Mouse (Mus musculus) cerebellum, postnatal 36 days (tissue): ENCODE data around the gene Pou3f1.

ENCODE experiments used
- DNase-seq, 2 experiments: peaks; one replicate each; pipeline ENCODE4 v3.0.0; 2021 to 2022; ENCODE audit warnings: mixed read lengths in 2 of 2

Gene Pou3f1

GRCm38 (mm10) chr4:124656518-124656853 is at the start of gene Pou3f1:
Pou3f1 (plus strand) TSS chr4:124656807.
- DNase-seq = no peak

GRCm38 (mm10) chr4:124607166-124607565 is 49.4 kb upstream of the Pou3f1 start:
- peak; percentile 19 to 36 for DNase-seq

DNA sequence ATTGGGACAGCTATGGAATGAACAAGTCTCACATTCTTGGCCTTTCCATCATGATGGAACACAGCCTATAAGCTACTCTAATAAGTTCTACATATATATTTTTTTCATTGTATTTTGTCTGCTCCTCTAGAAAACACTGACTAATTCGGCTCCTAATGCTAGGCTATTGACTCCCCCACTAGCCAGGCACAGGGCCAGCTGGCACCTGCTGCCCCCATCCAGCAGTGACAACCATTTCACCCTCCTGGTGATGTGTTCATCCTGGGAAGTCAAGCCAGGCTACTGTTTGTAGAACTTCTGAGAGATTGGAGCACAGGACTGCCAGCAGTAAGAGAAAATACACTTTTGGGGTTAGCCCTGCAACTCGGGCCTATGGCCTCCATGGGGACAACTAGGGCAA is 46.5 kb upstream of the Pou3f1 start:
- DNase-seq = no peak

DNA sequence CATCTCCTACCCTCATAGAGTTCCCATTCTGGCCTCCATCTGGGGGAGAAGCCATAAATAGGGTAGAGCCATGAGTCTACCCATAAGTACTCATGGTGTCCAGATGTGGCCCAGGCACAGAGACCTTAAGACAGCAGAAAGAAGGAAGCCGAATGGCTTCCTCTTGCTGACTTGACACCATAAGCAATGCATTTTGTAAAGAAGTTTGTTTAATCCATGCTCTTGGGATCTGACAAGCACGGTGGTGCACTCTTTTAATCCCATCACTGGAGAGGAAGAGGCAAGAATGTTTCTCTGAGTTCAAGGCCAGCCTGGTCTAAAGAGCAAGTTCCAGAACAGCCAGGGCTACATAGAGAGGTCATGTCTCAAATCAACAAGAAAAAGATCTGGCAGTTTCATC is 45.9 kb upstream of the Pou3f1 start, which contains the start of gene 3100002H09Rik:
Gene 3100002H09Rik, minus strand, starts transcription at position 101 of the 400 bp plus-strand sequence.
- no peak for DNase-seq

- DNase-seq = no peak
These were observed 44.8 kb upstream of the Pou3f1 start for GRCm38 (mm10) chr4:124611768-124612167.

DNA sequence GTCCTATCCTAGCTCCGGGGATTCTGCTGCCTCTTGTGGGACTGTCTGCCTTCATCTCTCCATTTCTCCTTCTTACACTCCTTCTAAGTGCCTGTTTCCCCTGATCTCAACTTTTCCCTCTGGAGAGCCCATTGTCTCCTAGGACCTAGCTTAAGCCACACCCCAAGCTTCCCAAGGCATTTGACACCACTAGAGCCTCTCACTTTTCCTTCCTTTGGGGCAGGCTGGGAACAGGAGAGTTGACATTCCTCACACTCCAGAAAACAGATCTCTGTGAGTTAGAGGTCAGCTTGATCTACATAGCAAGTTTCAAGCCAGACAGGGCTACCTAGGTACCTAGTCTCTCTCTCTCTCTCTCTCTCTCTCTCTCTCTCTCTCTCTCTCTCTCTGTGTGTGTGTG is 42.4 kb upstream of the Pou3f1 start:
- DNase-seq = no peak

DNA sequence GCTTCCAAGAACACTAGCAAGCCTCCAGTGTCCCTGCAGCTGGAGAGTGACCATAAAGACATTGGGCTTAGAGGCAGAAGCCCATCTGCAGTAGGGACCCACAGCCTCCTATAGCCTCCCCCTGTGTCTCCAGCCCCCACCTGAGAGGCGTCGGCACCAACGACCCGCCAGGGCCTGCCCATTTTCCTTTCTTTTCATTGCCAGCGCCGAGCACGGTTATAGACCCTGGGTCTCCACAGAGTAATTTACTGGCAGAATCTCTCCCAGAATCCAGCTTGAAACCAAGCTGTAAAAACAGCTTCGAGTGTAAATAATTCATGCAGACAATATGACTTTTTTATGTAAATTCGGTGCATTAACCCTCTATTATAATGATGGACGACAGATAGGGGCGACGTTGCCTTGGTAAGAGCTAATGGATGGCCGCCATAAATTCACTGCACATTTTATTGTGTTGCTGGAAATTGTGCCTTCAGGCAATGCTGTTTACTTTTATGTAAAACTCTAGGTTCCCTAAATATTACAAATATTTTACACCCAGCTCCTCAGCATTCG is 41.1 kb upstream of the Pou3f1 start:
- DNase-seq = no peak

- no peak for DNase-seq
These were observed 40.6 kb upstream of the Pou3f1 start for GRCm38 (mm10) chr4:124615986-124616385.

- no peak for DNase-seq
These were observed 40.0 kb upstream of the Pou3f1 start for GRCm38 (mm10) chr4:124616636-124617035.

GRCm38 (mm10) chr4:124618599-124618998 is 38.0 kb upstream of the Pou3f1 start:
- no peak for DNase-seq

DNA sequence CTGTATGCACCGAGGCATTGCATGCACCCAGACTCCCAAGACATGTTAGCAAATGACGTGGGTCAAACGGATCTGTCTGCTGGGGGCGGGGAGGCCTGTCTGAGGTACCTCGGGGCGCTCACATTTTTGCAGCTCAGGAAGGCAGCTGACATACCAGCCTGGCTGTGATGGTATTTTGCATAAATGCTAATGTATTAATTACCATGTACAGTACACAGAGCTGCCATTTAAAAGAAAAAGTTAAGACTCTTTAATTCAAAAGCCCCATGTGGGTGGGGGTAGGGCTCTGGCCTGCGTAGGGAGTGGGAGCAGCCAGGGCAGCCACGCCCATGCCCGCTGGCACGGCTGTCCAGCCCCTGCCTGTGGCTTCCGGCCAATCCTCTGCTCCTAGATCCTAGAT is 35.2 kb upstream of the Pou3f1 start:
- DNase-seq = no peak

DNA sequence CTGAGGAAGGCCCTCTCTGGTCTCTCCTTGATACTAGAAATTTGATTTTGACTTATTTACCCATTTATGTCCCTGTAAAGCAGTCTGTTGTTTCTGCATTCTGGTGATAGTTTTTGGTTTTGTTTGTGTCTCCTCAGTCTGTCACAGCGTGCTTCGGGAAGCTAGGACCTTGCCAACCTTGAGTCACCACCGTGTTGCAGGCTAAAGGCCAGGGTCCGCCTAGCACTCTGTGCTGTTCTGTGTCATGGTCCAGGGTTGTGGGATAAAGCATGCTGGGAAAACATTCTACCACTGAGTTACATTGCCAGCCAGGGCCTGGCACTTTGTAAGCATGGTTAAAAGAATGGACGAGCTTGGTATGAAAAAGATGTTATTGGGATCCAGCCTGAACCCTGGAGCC is 34.0 kb upstream of the Pou3f1 start:
- DNase-seq = no peak

- peak in 1 of 2 experiments; percentile 6 for DNase-seq
These were observed 32.5 kb upstream of the Pou3f1 start for GRCm38 (mm10) chr4:124624111-124624581.

DNA sequence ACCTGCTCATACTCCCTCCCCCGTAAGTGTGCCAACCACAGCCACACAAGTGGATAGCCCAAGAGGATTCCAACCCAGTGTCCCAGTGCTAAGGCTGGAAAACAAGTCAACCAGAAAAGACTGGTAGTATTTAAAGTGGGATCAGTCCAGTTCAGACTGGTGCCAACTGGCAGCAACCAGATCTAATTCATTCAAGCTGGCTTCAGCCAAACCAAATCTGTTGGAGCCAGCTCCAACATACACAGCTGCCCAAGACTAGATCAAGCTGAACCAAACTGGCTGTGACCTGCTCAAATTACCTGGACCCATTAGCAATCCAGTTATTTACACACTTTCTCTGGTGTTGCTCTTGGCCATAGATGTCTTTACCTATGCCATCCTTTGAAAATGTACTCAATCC is 29.8 kb upstream of the Pou3f1 start:
- no peak for DNase-seq

DNA sequence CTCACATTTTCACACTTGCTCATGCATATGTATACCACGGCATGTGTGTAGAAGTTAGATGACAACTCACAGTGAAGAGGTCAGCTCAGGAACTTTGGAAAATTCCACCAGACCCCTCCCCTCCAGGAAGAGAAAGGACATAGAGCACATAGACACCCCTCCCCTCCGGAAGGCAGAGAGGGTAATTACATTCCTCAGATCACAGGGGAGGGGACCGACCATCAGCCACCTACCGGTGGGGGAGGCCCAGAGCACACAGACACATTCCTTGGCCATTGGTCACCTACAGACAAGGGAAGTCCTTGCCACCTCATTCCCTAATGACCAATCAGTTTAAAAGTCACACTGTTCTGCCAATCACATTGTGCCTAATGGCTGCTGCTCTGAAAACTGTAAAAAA is 25.2 kb upstream of the Pou3f1 start:
- no peak for DNase-seq

GRCm38 (mm10) chr4:124632856-124633255 is 23.8 kb upstream of the Pou3f1 start:
- no peak for DNase-seq

DNA sequence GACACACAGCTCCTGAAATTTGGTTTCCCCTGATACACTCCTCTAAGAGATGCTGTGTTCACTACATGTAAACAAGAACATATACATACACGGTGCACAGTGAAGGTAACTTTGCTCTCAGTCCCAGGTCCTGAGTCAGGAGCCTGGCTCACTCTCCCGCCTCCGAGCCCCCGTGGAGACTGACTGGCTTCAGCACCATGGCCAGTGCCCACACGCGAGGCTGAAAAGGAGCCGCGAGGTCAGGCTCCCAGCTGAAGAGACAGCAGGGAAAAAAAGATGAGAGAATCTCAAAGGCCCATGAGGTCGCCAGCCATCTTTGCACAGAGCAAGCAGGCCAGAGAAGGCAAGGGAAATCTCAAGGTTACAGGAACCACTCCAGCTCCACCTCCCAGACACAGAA is 23.3 kb upstream of the Pou3f1 start:
- no peak for DNase-seq

GRCm38 (mm10) chr4:124639715-124640114 is 16.9 kb upstream of the Pou3f1 start:
- DNase-seq = no peak

DNA sequence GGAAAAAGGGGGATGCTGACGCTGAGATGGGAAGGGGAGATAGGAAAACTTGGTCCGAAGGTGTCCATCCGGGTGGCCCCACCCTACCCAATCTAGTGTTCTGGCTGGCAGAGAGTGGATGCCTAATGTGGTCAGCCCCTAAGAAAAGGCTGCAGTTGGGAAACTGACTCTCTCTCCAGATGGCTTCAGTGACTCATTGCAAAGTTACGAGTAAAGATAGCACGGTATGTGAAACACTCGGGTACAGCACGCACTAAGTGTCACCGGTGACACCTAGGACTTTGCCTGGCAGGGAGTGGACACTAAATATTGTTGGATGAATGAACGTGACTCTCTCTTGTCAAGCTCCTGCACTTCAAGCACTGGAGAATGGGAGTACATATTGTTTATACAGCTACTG is 12.7 kb upstream of the Pou3f1 start:
- no peak for DNase-seq

GRCm38 (mm10) chr4:124644974-124645433 is 11.6 kb upstream of the Pou3f1 start:
- no peak for DNase-seq

DNA sequence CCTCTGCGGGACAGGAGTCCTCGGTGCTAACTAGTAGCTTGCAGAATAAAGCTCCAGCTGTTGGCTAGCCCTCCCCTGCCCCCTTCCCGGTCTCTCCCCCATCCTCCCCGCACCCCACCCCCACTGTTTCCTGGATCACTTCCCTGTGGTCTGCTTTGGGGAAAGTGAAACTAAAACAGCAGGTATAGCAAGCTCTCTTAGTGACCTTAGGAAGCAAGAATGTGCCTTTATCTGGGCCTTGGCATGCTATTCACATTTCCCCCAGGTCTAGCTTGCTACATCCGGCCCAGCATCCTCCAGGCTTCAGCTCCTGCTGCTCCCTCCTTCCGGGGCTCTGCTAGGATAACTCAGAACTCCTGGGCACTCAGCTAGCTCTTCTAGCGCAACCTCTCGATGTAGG is 10.0 kb upstream of the Pou3f1 start:
- no peak for DNase-seq

DNA sequence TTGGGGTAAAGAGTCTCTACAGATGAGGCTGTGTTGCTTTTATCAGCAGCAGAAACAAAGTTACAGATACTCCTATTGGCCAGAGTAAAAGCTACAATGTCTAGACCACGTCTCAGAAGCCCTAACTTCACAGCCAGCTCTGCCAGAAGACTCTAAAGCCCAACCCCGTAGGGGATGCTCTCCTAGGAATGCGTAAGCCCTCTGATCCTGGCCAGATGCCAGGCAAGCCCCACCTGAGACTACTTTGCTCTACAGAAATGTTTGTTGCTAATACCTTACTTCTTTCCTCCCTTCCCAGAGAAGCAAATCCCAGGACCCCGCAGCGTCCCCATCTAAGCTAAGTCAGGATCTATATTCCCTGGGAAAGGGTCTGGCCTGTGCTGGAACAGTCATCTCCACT is 8.7 kb upstream of the Pou3f1 start:
- DNase-seq = no peak

GRCm38 (mm10) chr4:124652886-124653285 is 3.7 kb upstream of the Pou3f1 start:
- DNase-seq = no peak

DNA sequence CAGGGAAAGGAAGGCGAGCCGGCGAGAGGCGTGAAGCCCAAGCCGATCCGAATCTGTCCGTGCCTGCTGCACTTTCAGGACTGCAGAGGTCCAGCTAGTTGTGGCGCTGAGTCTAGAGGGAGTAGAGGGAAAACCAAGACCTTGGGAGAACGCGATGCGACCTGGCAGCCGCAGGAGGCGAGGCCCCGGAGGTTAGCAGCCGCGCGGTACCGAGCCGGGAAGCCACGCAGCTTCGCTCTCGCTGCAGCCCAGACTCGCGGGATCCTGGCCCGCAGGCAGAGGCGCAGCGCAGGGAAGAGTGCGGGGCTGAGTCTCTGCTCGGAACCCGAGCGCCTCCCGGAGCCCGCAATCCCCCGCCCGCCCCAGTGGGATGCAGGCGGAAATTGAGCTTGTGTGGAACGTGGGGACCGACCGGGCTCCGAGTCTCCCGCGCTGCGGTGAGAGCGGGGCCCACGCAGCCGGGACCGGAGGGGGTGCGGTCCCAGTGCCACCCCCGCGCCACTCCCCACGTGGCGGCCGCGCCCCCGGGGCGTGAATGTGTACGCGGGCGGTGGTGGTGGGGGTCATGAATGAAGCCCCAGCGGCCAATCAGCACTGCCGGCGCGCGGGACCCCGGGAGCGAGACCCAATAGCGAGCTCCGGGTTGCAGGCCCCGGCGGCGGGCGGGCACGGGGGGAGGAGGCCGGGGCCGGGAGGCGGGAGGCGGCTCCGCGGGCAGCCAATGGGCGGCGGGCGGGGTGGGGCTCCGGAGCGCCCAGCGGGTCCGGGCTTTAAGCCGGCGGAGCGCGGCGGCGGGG is 445 bp downstream of the Pou3f1 start:
- DNase-seq = peak; percentile 39 to 66
